Mouse (Mus musculus) embryonic facial prominence, embryonic 14.5 days (tissue): ENCODE data around the gene Exog. TPM values are rescaled to one million over a fixed set of nuclear protein-coding genes. Genes with fewer than 3 reads are reported as not detected.

Experiments used
- ATAC-seq: fragments of 200-750 bp; cut with Nextera tagmentation; 2 replicates; pipeline ENCODE4 v1.8.0; 2017; ENCODE audit warnings: low read depth, moderate number of reproducible peaks, moderate TSS enrichment
- DNase-seq: peaks from one replicate; pipeline ENCODE4 v3.0.0-alpha.2; 2015; ENCODE audit warnings: low spot score
- H3K27ac ChIP-seq: fragments of 300-500 bp; sonication (generic); replicated peaks from 2 replicates; pipeline ENCODE4 v1.5.1; 2014; ENCODE audit warnings: low read depth, mild to moderate bottlenecking, low read length, moderate library complexity
- H3K27me3 ChIP-seq: fragments of 300-500 bp; sonication (generic); replicated peaks from 2 replicates; pipeline ENCODE4 v1.6.1; 2014; ENCODE audit warnings: low read length; ENCODE audit not compliant: control insufficient read depth, insufficient read depth
- H3K36me3 ChIP-seq: fragments of 300-500 bp; sonication (generic); 2 replicates; pipeline ENCODE4 v1.6.1; 2014; ENCODE audit warnings: low read length, mixed read lengths; ENCODE audit not compliant: control insufficient read depth, insufficient read depth
- H3K4me1 ChIP-seq: fragments of 300-500 bp; sonication (generic); 2 replicates; pipeline ENCODE4 v1.6.1; 2014; ENCODE audit warnings: antibody characterized with exemption, low read length; ENCODE audit not compliant: control insufficient read depth, insufficient read depth
- H3K4me2 ChIP-seq: fragments of 300-500 bp; sonication (generic); 2 replicates; pipeline ENCODE4 v1.6.1; 2014; ENCODE audit warnings: low read depth, mild to moderate bottlenecking, low read length, moderate library complexity, mixed read lengths
- H3K4me3 ChIP-seq: fragments of 300-500 bp; sonication (generic); 2 replicates; pipeline ENCODE4 v1.5.1; 2014; ENCODE audit warnings: low read depth, mild to moderate bottlenecking, low read length
- H3K9ac ChIP-seq: fragments of 300-500 bp; sonication (generic); 2 replicates; pipeline ENCODE4 v1.6.1; 2014; ENCODE audit warnings: low read depth, mild to moderate bottlenecking, low read length, moderate library complexity, mixed read lengths
- H3K9me3 ChIP-seq: fragments of 300-500 bp; sonication (generic); 2 replicates; pipeline ENCODE4 v1.6.1; 2016; ENCODE audit warnings: low read length; ENCODE audit not compliant: control insufficient read depth
- WGBS: fragments of 180-500 bp; shearing (Covaris S2); extraction: QIAGEN DNeasy Blood & Tissue Kit; methylation state at CpG from one replicate; pipeline ENCODE4 v1.1.7; 2014; 5-methylcytosine and 5-hydroxymethylcytosine counted together
- polyA plus RNA-seq: library from polyadenylated mRNA; unstranded; fragments of >200 nt; fragmentation: Nextera tagmentation; extraction: Ambion mirVana; gene quantifications from 2 replicates; pipeline ENCODE4 v1.2.1, GENCODE M21; 2014

The Exog gene
- polyA plus RNA-seq, 1 experiment from 2014 or later: 22.5 TPM

DNA sequence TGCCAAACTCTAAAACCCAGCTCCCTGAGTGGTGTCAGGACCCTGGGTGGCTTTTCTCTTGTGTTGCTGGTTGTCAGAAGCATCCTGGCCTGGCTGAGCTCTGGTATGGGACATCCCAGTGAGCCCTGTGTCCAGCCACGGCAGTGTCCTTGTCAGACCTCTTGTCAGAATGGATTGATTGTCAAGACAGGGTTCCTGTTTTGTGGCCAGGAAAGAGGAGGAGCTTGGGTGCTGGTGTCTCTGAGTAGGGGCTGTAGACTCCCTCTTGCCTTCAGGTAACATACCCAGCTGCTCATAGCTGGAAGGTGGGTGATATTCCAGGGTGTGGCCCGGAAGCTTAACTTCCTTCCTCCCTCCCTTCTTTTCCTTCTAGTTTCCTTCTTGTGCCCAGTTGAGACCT lies 8.9 kb upstream of the Exog start:
- Histone ChIP-seq H3K9ac (no peak overlapping the region), H3K27me3 (no peaks in the 10 kb centered on the region), H3K4me2 (no peak overlapping the region), H3K36me3 (peaks cover 51% of the 10 kb centered on the region), H3K27ac (no peak overlapping the region), H3K4me1 (no peaks in the 10 kb centered on the region), H3K9me3 (no peaks in the 10 kb centered on the region), H3K4me3 (no peak overlapping the region)
- ATAC-seq (no peak), DNase-seq (no peak)
- 79% methylated on average over 2 of the region's 2 CpGs for WGBS

- H3K27me3 ChIP-seq: no peaks in the 10 kb centered on the region
- no peaks in the 10 kb centered on the region for H3K9me3 ChIP-seq
- no peak for ATAC-seq
These were observed 6.7 kb upstream of the Exog start for GRCm38 (mm10) chr9:119438065-119438464.

DNA sequence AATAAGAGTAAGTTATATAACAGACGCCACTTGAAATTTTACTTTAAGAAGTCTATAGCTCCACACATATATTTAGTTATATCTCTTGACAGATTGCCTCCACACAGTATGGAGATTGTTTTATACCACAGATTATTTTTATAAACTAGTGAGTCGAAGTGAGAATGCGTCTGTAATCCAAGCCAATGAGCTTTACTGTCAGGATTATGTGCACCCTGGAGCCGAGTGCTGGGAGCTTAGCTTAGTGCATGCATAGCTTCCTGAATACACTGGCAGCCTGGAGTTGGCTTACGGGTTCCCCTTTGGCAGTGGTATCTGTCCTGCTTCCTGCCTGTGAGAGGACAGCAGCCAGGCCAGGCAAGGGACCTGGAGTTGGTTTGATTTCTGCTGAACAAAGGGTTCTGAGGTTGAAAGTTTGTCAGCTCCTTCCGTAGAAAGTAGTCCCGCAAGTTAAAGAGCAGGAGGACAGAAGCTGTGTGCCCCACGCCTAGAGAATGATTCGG lies 6.2 kb upstream of the Exog start:
- no peak overlapping the region for H3K9ac ChIP-seq
- H3K9me3 ChIP-seq: no peaks in the 10 kb centered on the region
- no peak overlapping the region for H3K27ac ChIP-seq
- H3K36me3 ChIP-seq: peaks cover 30% of the 10 kb centered on the region
- no peaks in the 10 kb centered on the region for H3K27me3 ChIP-seq
- ATAC-seq (no peak), DNase-seq (no peak)
- H3K4me3 ChIP-seq: no peak overlapping the region
- 90% methylated on average over 9 of the region's 9 CpGs for WGBS
- H3K4me2 ChIP-seq: no peak overlapping the region
- no peaks in the 10 kb centered on the region for H3K4me1 ChIP-seq

More at GRCm38 (mm10) chr9:119438065-119438464, 6.7 kb upstream of the Exog start:
- Histone ChIP-seq H3K36me3 (peaks cover 34% of the 10 kb centered on the region), H3K4me2 (no peak overlapping the region), H3K4me1 (no peaks in the 10 kb centered on the region), H3K4me3 (no peak overlapping the region), H3K27ac (no peak overlapping the region), H3K9ac (no peak overlapping the region)
- WGBS: 89% methylated on average over 12 of the region's 12 CpGs
- DNase-seq: no peak

DNA sequence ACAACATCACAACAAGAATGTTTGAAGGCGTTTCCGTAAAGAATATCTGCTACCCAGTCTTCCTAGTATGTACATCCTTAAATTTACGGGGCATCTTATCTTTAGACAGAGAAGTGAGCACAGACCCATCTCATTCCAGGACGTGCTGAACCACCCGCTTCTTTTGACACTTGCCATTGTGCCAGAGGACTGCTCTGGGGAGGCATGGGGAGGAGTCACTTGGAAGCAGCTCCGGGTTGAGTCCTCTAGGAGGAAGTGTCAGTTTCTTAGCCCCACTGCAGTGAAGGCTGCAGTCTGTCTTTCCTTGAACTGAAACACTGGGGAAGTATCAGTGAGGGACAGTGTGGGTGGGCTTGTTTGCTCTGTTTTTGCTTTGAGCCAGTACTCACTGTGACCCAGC lies 994 bp downstream of the Exog start:
- no peak for DNase-seq

DNA sequence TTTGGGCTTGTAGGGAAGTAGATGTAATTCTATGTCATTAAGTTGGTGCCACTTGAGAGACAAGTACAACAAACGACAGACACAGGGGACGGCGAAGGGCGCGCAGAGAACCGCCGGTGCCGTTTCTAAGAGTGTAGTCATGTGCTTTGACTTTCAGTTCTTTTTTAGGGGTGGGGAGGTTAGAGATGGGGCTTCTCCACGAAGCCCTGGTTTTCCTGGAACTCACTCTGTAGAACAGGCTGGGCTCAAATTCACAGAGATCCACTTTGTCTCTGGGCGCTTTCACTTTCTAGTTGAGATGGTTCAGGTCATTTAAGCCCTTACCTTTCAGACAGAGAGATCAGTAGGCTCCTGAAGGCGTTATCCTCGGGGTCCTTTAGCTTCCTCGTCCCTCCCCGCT lies 11.2 kb downstream of the Exog start:
- no peak for DNase-seq
- Histone ChIP-seq H3K9me3 (no peaks in the 10 kb centered on the region), H3K27me3 (no peaks in the 10 kb centered on the region), H3K4me1 (no peaks in the 10 kb centered on the region), H3K9ac (no peak overlapping the region), H3K36me3 (peaks cover 44% of the 10 kb centered on the region), H3K27ac (no peak overlapping the region), H3K4me2 (no peak overlapping the region), H3K4me3 (no peak overlapping the region)
- ATAC-seq: no peak
- WGBS: 91% methylated on average over 14 of the region's 14 CpGs

More for the DNA sequence above, 994 bp downstream of the Exog start:
- Histone ChIP-seq H3K36me3 (peaks cover 46% of the 10 kb centered on the region), H3K4me3 (peak overlapping the region; percentile 85), H3K4me2 (peak overlapping the region; percentile 88), H3K27ac (no peak overlapping the region), H3K9me3 (no peaks in the 10 kb centered on the region), H3K9ac (peak overlapping the region; percentile 92), H3K27me3 (no peaks in the 10 kb centered on the region), H3K4me1 (peaks cover 7% of the 10 kb centered on the region)
- 33% methylated on average over 6 of the region's 6 CpGs for WGBS
- ATAC-seq: no peak

- Histone ChIP-seq H3K27me3 (no peaks in the 10 kb centered on the region), H3K27ac (no peak overlapping the region), H3K36me3 (peaks cover 38% of the 10 kb centered on the region), H3K9me3 (no peaks in the 10 kb centered on the region), H3K4me2 (no peak overlapping the region), H3K4me1 (no peaks in the 10 kb centered on the region), H3K4me3 (no peak overlapping the region), H3K9ac (no peak overlapping the region)
- DNase-seq (no peak), ATAC-seq (no peak)
- WGBS: 88% methylated on average over 14 of the region's 14 CpGs
These were observed 12.4 kb downstream of the Exog start for GRCm38 (mm10) chr9:119457122-119457521.

DNA sequence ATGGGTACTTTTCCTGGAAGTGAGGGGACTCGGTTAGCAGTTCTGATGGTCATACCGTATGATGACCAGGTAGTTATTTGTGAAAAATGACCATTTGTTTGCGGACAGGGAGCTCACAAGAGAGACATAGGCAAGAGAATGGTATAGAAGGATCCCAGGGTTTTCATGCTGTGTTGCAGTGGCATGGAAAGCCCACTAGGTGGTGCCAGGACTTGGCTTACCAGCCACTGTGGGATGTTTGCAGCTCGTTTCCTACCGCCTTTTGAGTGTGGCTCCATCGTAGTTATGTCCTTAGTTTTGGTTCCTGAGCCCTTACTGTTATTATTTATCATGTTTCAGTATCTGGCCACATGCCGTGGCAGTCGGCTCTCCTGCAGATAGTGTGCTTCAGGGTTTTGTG lies 15.7 kb downstream of the Exog start:
- 40% methylated on average over 8 of the region's 8 CpGs for whole genome bisulfite sequencing
- Histone ChIP-seq H3K27me3 (no peaks in the 10 kb centered on the region), H3K27ac (no peak overlapping the region), H3K4me2 (no peak overlapping the region), H3K4me1 (no peaks in the 10 kb centered on the region), H3K9ac (no peak overlapping the region), H3K9me3 (no peaks in the 10 kb centered on the region), H3K36me3 (peaks cover 58% of the 10 kb centered on the region), H3K4me3 (no peak overlapping the region)
- ATAC-seq: peak; percentile 61; the same call in 1 of the 2 replicates
- peak; percentile 76 for DNase-seq

GRCm38 (mm10) chr9:119465056-119465455 lies 20.3 kb downstream of the Exog start:
- peaks cover 56% of the 10 kb centered on the region for H3K36me3 ChIP-seq
- WGBS: 97% methylated on average over 6 of the region's 6 CpGs
- H3K27ac ChIP-seq: no peak overlapping the region

GRCm38 (mm10) chr9:119465595-119465994 lies 20.9 kb downstream of the Exog start:
- ATAC-seq: peak; percentile 82
- Histone ChIP-seq H3K4me3 (no peak overlapping the region), H3K4me1 (no peaks in the 10 kb centered on the region), H3K36me3 (peaks cover 56% of the 10 kb centered on the region), H3K9ac (no peak overlapping the region), H3K27ac (no peak overlapping the region), H3K4me2 (no peak overlapping the region), H3K27me3 (no peaks in the 10 kb centered on the region), H3K9me3 (no peaks in the 10 kb centered on the region)
- DNase-seq: peak; percentile 78
- WGBS: 72% methylated on average over 7 of the region's 7 CpGs

More at GRCm38 (mm10) chr9:119465056-119465455, 20.3 kb downstream of the Exog start:
- Histone ChIP-seq H3K9me3 (no peaks in the 10 kb centered on the region), H3K4me1 (no peaks in the 10 kb centered on the region), H3K4me2 (no peak overlapping the region), H3K4me3 (no peak overlapping the region), H3K9ac (no peak overlapping the region), H3K27me3 (no peaks in the 10 kb centered on the region)
- DNase-seq (no peak), ATAC-seq (no peak)
